Mouse (Mus musculus) embryonic facial prominence, embryonic 14.5 days (tissue): ENCODE data around the gene Alox12b. TPM values are rescaled to one million over a fixed set of nuclear protein-coding genes. Genes with fewer than 3 reads are reported as not detected.
A peak's percentile ranks its signal among the peaks of the same experiment; 100 is the strongest.

Experiments used
- ATAC-seq: fragments of 200-750 bp; cut with Nextera tagmentation; 2 replicates; pipeline ENCODE4 v1.8.0; 2017; ENCODE audit warnings: low read depth, moderate number of reproducible peaks, moderate TSS enrichment
- DNase-seq: peaks from one replicate; pipeline ENCODE4 v3.0.0-alpha.2; 2015; ENCODE audit warnings: low spot score
- H3K27ac ChIP-seq: fragments of 300-500 bp; sonication (generic); replicated peaks from 2 replicates; pipeline ENCODE4 v1.5.1; 2014; ENCODE audit warnings: low read depth, mild to moderate bottlenecking, low read length, moderate library complexity
- H3K27me3 ChIP-seq: fragments of 300-500 bp; sonication (generic); replicated peaks from 2 replicates; pipeline ENCODE4 v1.6.1; 2014; ENCODE audit warnings: low read length; ENCODE audit not compliant: control insufficient read depth, insufficient read depth
- H3K36me3 ChIP-seq: fragments of 300-500 bp; sonication (generic); 2 replicates; pipeline ENCODE4 v1.6.1; 2014; ENCODE audit warnings: low read length, mixed read lengths; ENCODE audit not compliant: control insufficient read depth, insufficient read depth
- H3K4me1 ChIP-seq: fragments of 300-500 bp; sonication (generic); 2 replicates; pipeline ENCODE4 v1.6.1; 2014; ENCODE audit warnings: antibody characterized with exemption, low read length; ENCODE audit not compliant: control insufficient read depth, insufficient read depth
- H3K4me2 ChIP-seq: fragments of 300-500 bp; sonication (generic); 2 replicates; pipeline ENCODE4 v1.6.1; 2014; ENCODE audit warnings: low read depth, mild to moderate bottlenecking, low read length, moderate library complexity, mixed read lengths
- H3K4me3 ChIP-seq: fragments of 300-500 bp; sonication (generic); 2 replicates; pipeline ENCODE4 v1.5.1; 2014; ENCODE audit warnings: low read depth, mild to moderate bottlenecking, low read length
- H3K9ac ChIP-seq: fragments of 300-500 bp; sonication (generic); 2 replicates; pipeline ENCODE4 v1.6.1; 2014; ENCODE audit warnings: low read depth, mild to moderate bottlenecking, low read length, moderate library complexity, mixed read lengths
- H3K9me3 ChIP-seq: fragments of 300-500 bp; sonication (generic); 2 replicates; pipeline ENCODE4 v1.6.1; 2016; ENCODE audit warnings: low read length; ENCODE audit not compliant: control insufficient read depth
- WGBS: fragments of 180-500 bp; shearing (Covaris S2); extraction: QIAGEN DNeasy Blood & Tissue Kit; methylation state at CpG from one replicate; pipeline ENCODE4 v1.1.7; 2014; 5-methylcytosine and 5-hydroxymethylcytosine counted together
- polyA plus RNA-seq: library from polyadenylated mRNA; unstranded; fragments of >200 nt; fragmentation: Nextera tagmentation; extraction: Ambion mirVana; gene quantifications from 2 replicates; pipeline ENCODE4 v1.2.1, GENCODE M21; 2014

Alox12b gene
- polyA plus RNA-seq, 1 experiment from 2014 or later: 4.8 TPM

DNA sequence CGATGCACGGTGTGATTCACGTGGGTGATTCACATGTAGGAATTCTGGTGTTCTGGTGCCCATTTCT is 31.1 kb upstream of the Alox12b start, which contains the start of gene Aloxe3:
TSS of gene Aloxe3 (plus strand) at position 45 of the 67 bp plus-strand sequence.
- Histone ChIP-seq H3K9ac (peak within 1 kb of the TSS; percentile 63), H3K4me3 (peak within 1 kb of the TSS; percentile 63), H3K4me2 (peak within 1 kb of the TSS; percentile 91), H3K9me3 (no peaks in the 10 kb centered on the region), H3K36me3 (no peaks in the 10 kb centered on the region), H3K4me1 (peaks cover 10% of the 10 kb centered on the region; the same call in 1 of the 2 replicates), H3K27me3 (no peaks in the 10 kb centered on the region), H3K27ac (peak within 1 kb of the TSS; percentile 76)
- 5% methylated on average over 3 of the region's 3 CpGs for WGBS
- no peak for DNase-seq
- no peak for ATAC-seq

DNA sequence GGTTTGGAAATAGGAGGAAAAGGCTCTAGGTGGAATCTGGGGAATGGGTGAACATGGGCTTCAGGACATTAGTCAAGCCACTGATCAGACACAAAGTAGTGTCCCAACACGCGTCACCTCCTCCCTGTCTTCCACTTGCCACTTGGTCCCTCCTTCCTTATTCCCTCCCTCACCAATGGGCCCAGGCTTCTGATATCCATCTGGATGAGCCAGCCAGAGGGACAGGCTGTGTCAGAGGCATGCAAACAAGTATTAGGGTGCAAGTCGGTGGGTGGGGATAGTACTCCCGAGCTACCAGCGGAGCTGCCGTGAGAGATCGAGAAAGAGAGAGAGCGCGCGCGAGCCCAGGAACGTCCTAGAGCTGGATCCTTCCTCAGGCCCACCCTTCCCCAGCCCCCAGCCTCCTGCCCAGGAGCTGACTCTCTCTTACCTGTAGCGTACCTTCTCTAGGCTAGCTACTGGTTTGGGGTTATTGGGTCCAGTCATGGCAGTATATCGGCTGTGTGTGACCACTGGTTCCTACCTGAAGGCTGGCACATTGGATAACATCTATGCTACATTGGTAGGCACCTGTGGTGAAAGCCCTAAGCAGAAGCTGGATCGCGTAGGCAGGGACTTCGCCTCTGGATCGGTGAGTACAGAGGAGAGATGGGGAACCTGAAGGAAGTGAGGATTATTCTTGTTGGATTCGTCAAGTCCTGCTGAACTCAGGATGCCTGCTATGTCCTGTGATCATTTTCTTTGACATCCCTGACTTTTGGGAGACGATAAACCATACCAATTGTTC is 30.7 kb upstream of the Alox12b start:
- WGBS: 16% methylated on average over 12 of the region's 20 CpGs
- no peak for ATAC-seq
- H3K36me3 ChIP-seq: no peaks in the 10 kb centered on the region
- H3K4me3 ChIP-seq: peak overlapping the region; percentile 63
- no peak overlapping the region for H3K27ac ChIP-seq
- peak; percentile 30 for DNase-seq
- peak overlapping the region; percentile 63 for H3K9ac ChIP-seq
- H3K9me3 ChIP-seq: no peaks in the 10 kb centered on the region
- no peaks in the 10 kb centered on the region for H3K27me3 ChIP-seq
- H3K4me1 ChIP-seq: peaks cover 7% of the 10 kb centered on the region; the same call in 1 of the 2 replicates
- peak overlapping the region; percentile 91 for H3K4me2 ChIP-seq

DNA sequence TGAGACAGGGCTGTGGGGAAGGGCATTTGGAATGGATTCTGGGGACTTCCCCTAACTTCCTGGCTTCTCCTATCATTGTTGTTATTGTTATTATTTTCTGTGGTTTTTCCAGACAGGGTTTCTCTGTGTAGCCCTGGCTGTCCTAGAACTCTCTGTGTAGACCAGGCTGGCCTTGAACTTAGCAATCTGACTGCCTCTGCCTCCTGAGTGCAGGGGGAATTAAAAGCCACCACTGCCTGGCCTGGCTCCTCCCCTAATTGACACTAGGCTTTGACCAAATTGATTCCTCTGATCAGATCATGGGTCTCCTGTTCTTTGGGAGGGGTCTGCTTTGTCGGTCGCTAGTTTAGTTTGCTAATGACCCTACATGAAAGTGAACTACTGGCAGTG is 30.1 kb upstream of the Alox12b start:
- Histone ChIP-seq H3K9ac (no peak overlapping the region), H3K4me3 (peak overlapping the region; percentile 63; the same call in 1 of the 2 replicates), H3K4me2 (peak overlapping the region; percentile 91), H3K27ac (no peak overlapping the region), H3K36me3 (no peaks in the 10 kb centered on the region), H3K27me3 (no peaks in the 10 kb centered on the region), H3K9me3 (no peaks in the 10 kb centered on the region), H3K4me1 (peaks cover 7% of the 10 kb centered on the region; the same call in 1 of the 2 replicates)
- ATAC-seq: no peak
- no peak for DNase-seq
- 69% methylated on average over 2 of the region's 2 CpGs for WGBS

DNA sequence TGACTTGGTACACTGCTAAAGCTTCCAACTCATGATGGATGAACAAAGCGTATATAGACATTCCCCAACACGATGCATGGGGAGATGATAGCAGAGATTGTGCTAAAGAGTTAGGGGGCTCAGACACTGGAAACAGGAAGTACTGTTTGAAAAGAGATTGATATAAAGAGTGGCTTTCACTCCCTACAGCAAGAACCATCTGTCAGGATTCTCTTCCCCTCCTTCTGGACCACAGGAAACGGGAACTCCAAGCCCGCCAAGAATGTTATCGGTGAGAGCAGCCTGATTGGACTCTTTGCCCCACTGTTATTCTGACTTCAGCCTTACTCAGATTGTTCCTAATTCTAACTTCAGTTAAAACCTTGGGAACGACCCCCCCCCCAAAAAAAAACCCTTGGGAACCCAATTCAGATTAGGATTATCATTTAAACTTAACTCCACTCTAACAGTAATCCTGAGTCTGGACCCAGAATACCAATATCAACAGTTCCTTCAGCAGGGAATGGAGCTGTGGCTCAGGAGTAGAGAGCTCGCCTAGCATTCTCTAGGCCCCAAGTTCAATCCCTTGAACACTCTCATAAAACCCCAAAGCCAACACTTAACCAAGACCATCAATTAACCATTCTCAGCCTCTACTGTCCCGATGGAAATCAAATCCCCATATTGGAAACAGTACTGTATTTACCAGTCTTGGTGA is 28.2 kb upstream of the Alox12b start:
- WGBS: 73% methylated on average over 8 of the region's 8 CpGs
- Histone ChIP-seq H3K27ac (no peak overlapping the region), H3K4me1 (peaks cover 7% of the 10 kb centered on the region; the same call in 1 of the 2 replicates), H3K36me3 (no peaks in the 10 kb centered on the region), H3K4me3 (no peak overlapping the region), H3K9ac (no peak overlapping the region), H3K27me3 (no peaks in the 10 kb centered on the region), H3K9me3 (no peaks in the 10 kb centered on the region), H3K4me2 (no peak overlapping the region)
- ATAC-seq (no peak), DNase-seq (no peak)

DNA sequence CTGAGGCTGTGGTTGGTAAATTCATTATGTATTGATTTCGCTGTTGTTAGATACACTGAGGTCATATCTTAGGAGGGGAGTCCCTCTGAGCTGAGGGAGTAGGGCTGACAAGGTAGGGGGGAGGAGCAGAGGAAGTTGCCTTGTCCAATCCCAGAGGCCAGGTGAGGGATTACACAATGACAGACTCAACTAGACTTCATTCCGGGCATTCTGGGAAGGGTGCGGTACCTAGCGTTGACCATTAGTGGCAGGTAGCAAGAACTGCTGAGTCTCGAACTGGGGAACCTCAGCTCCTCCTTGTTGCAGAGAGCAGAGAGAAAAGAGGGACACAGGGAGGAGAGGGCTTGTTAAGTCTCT is 23.2 kb upstream of the Alox12b start:
- no peaks in the 10 kb centered on the region for H3K36me3 ChIP-seq
- H3K27ac ChIP-seq: no peak overlapping the region
- H3K9ac ChIP-seq: no peak overlapping the region
- peak overlapping the region; percentile 70 for H3K4me2 ChIP-seq
- peak overlapping the region; percentile 47 for H3K4me3 ChIP-seq
- DNase-seq (no peak), ATAC-seq (peak; percentile 24; the same call in 1 of the 2 replicates)
- WGBS: 16% methylated on average over 5 of the region's 5 CpGs
- H3K4me1 ChIP-seq: no peaks in the 10 kb centered on the region; the same call in 1 of the 2 replicates
- no peaks in the 10 kb centered on the region for H3K9me3 ChIP-seq
- H3K27me3 ChIP-seq: no peaks in the 10 kb centered on the region

DNA sequence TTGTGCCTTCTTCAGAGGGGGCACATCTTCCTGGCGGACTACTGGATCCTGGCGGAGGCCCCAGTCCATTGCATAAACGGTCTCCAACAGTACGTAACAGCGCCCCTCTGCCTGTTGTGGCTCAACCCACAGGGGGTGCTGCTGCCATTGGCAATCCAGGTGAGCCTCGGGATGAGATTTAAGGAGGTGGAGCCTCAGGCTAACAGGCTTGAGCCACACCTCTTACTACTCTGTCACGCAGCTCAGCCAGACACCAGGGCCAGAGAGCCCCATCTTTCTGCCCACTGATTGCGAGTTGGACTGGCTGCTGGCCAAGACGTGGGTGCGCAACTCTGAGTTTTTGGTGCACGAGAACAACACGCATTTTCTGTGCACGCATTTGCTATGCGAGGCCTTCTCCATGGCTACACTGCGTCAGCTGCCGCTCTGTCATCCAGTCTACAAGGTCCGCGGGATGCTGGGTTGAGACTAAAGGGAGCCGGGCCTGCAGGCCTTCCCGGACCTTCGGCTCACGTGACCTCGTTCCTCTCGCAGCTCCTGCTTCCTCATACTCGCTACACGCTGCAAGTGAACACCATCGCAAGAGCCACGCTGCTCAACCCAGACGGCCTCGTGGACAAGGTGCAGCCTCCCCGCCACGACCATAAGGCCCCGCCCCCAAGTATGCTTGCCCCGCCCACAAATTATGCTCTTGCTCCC is 22.7 kb upstream of the Alox12b start:
- H3K4me2 ChIP-seq: peak overlapping the region; percentile 70
- peak overlapping the region; percentile 53 for H3K27ac ChIP-seq

DNA sequence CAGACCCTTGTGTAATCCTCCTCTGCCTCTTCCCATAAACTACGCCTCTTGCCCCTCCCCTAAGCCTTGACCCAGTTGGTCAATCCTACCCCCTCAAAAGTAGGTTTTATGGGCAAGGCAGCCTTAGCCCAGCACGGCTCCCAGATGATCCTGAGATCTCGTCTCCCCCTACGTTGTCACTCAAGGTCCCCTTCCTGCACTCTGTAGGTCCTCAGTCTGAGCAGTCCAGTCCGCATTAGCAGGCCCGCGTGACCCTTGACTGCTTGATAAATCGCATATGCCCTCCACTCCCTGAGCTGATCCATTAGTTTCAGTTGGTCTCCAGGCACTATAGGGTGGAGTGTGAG is 22.2 kb upstream of the Alox12b start:
- peak overlapping the region; percentile 47 for H3K4me3 ChIP-seq
- no peaks in the 10 kb centered on the region for H3K9me3 ChIP-seq
- no peak overlapping the region for H3K27ac ChIP-seq
- no peak for DNase-seq
- H3K9ac ChIP-seq: peak overlapping the region; percentile 60
- WGBS: 20% methylated on average over 8 of the region's 8 CpGs
- no peaks in the 10 kb centered on the region for H3K36me3 ChIP-seq
- no peaks in the 10 kb centered on the region; the same call in 1 of the 2 replicates for H3K4me1 ChIP-seq
- H3K4me2 ChIP-seq: peak overlapping the region; percentile 70
- ATAC-seq: 0 out of 2 replicates have a peak, but pooled peaks have one; percentile 1
- H3K27me3 ChIP-seq: no peaks in the 10 kb centered on the region

More for the DNA sequence above, 22.7 kb upstream of the Alox12b start:
- ATAC-seq (peak; percentile 89), DNase-seq (peak; percentile 82)
- Histone ChIP-seq H3K9me3 (no peaks in the 10 kb centered on the region), H3K4me1 (no peaks in the 10 kb centered on the region; the same call in 1 of the 2 replicates), H3K4me3 (peak overlapping the region; percentile 47), H3K9ac (peak overlapping the region; percentile 60), H3K27me3 (no peaks in the 10 kb centered on the region), H3K36me3 (no peaks in the 10 kb centered on the region)
- WGBS: 2% methylated on average over 30 of the region's 34 CpGs

DNA sequence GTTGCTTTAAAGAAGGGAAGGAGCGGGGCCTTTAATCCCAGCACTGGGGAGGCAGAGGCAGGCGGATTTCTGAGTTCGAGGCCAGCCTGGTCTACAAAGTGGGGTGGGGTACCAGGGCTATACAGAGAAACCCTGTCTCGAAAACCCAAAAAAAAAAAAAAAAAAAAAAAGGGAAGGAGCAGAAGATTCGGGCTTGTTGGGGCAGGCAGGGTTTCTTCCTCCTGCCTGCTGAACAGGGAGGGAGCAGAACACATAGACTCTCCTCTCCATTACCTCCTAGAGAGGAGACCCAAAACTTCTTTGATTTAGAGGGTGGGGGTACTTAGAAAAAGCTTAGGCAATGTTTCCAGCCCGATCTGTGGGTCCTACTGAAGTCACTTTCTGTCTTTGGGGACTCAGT is 21.4 kb upstream of the Alox12b start:
- 90% methylated on average over 5 of the region's 6 CpGs for WGBS
- H3K9me3 ChIP-seq: no peaks in the 10 kb centered on the region
- ATAC-seq: no peak
- H3K27ac ChIP-seq: no peak overlapping the region
- H3K9ac ChIP-seq: no peak overlapping the region
- no peaks in the 10 kb centered on the region for H3K36me3 ChIP-seq
- no peaks in the 10 kb centered on the region for H3K27me3 ChIP-seq
- H3K4me1 ChIP-seq: no peaks in the 10 kb centered on the region; the same call in 1 of the 2 replicates
- H3K4me3 ChIP-seq: no peak overlapping the region
- no peak overlapping the region for H3K4me2 ChIP-seq
- DNase-seq: no peak
